Mouse (Mus musculus) heart, embryonic 15.5 days (tissue): ENCODE data around the gene Itgb7. TPM values are rescaled to one million over a fixed set of nuclear protein-coding genes. Genes with fewer than 3 reads are reported as not detected.
A peak's percentile ranks its signal among the peaks of the same experiment; 100 is the strongest.

ENCODE experiments used
- ATAC-seq: fragments of 200-750 bp; cut with Nextera tagmentation; replicated peaks from 2 replicates; pipeline ENCODE4 v1.8.0; 2017; ENCODE audit warnings: low read depth, moderate TSS enrichment; ENCODE audit not compliant: insufficient number of reproducible peaks, insufficient read depth, low FRiP score
- H3K27ac ChIP-seq: fragments of 300-500 bp; sonication (generic); 2 replicates; pipeline ENCODE4 v1.5.1; 2015; ENCODE audit warnings: mild to moderate bottlenecking, inconsistent platforms
- H3K27me3 ChIP-seq: fragments of 300-500 bp; sonication (generic); 2 replicates; pipeline ENCODE4 v1.6.1; 2015; ENCODE audit warnings: inconsistent platforms
- H3K36me3 ChIP-seq: fragments of 300-500 bp; sonication (generic); 2 replicates; pipeline ENCODE4 v1.6.1; 2015; ENCODE audit warnings: mild to moderate bottlenecking, inconsistent platforms
- H3K4me1 ChIP-seq: fragments of 300-500 bp; sonication (generic); replicated peaks from 2 replicates; pipeline ENCODE4 v1.6.1; 2015; ENCODE audit warnings: inconsistent platforms
- H3K4me2 ChIP-seq: fragments of 300-500 bp; sonication (generic); 2 replicates; pipeline ENCODE4 v1.6.1; 2015; ENCODE audit warnings: inconsistent platforms, mild to moderate bottlenecking, moderate library complexity
- H3K4me3 ChIP-seq: fragments of 300-500 bp; sonication (generic); 2 replicates; pipeline ENCODE4 v1.5.1; 2015; ENCODE audit warnings: mild to moderate bottlenecking, inconsistent platforms
- H3K9ac ChIP-seq: fragments of 300-500 bp; sonication (generic); 2 replicates; pipeline ENCODE4 v1.6.1; 2015; ENCODE audit warnings: mild to moderate bottlenecking, inconsistent platforms
- H3K9me3 ChIP-seq: fragments of 300-500 bp; sonication (generic); replicated peaks from 2 replicates; pipeline ENCODE4 v1.6.1; 2016; ENCODE audit warnings: inconsistent platforms
- WGBS: fragments of 180-500 bp; shearing (Covaris S2); methylation state at CpG from one replicate; pipeline ENCODE4 v1.1.7; 2015; ENCODE audit warnings: mixed read lengths; 5-methylcytosine and 5-hydroxymethylcytosine counted together
- polyA plus RNA-seq: library from polyadenylated mRNA; unstranded; fragments of >200 nt; fragmentation: Nextera tagmentation; extraction: Ambion mirVana; gene quantifications from 2 replicates; pipeline ENCODE4 v1.2.1, GENCODE M21; 2015

The Itgb7 gene
- polyA plus RNA-seq, 1 experiment from 2014 or later, result 1.7 TPM

GRCm38 (mm10) chr15:102262582-102262981, 30.8 kb upstream of the Itgb7 start:
- ATAC-seq, result no peak

GRCm38 (mm10) chr15:102258581-102259253, 27.0 kb upstream of the Itgb7 start:
- peak overlapping the region; percentile 63; the same call in 1 of the 2 replicates for H3K4me3 ChIP-seq
- peaks cover 72% of the 10 kb centered on the region for H3K27me3 ChIP-seq
- 28% methylated on average over 9 of the region's 11 CpGs for WGBS
- H3K27ac ChIP-seq, result peak overlapping the region; percentile 71
- H3K9ac ChIP-seq, result no peak overlapping the region
- ATAC-seq, result no peak
- peak overlapping the region; percentile 96; the same call in 1 of the 2 replicates for H3K4me2 ChIP-seq
- no peaks in the 10 kb centered on the region for H3K9me3 ChIP-seq
- H3K4me1 ChIP-seq, result peaks cover 24% of the 10 kb centered on the region
- H3K36me3 ChIP-seq, result no peaks in the 10 kb centered on the region

More at GRCm38 (mm10) chr15:102262582-102262981, 30.8 kb upstream of the Itgb7 start:
- no peaks in the 10 kb centered on the region for H3K36me3 ChIP-seq
- no peak overlapping the region for H3K4me2 ChIP-seq
- H3K4me1 ChIP-seq, result peaks cover 15% of the 10 kb centered on the region
- WGBS, result 40% methylated on average over 7 of the region's 7 CpGs
- H3K4me3 ChIP-seq, result no peak overlapping the region
- no peaks in the 10 kb centered on the region for H3K9me3 ChIP-seq
- peaks cover 36% of the 10 kb centered on the region for H3K27me3 ChIP-seq
- no peak overlapping the region for H3K27ac ChIP-seq
- no peak overlapping the region for H3K9ac ChIP-seq

GRCm38 (mm10) chr15:102258076-102258470, 26.3 kb upstream of the Itgb7 start:
- H3K9me3 ChIP-seq, result no peaks in the 10 kb centered on the region
- H3K4me3 ChIP-seq, result peak overlapping the region; percentile 63
- no peaks in the 10 kb centered on the region for H3K36me3 ChIP-seq
- peak overlapping the region; percentile 71 for H3K27ac ChIP-seq
- H3K4me1 ChIP-seq, result peaks cover 24% of the 10 kb centered on the region
- ATAC-seq, result 0 out of 2 replicates have a peak, but pooled peaks have one; percentile 38
- H3K27me3 ChIP-seq, result peaks cover 76% of the 10 kb centered on the region
- H3K4me2 ChIP-seq, result peak overlapping the region; percentile 96
- no peak overlapping the region for H3K9ac ChIP-seq
- WGBS, result 19% methylated on average over 12 of the region's 12 CpGs

- Histone ChIP-seq H3K9me3 (no peaks in the 10 kb centered on the region), H3K4me1 (peaks cover 24% of the 10 kb centered on the region), H3K27me3 (peaks cover 73% of the 10 kb centered on the region), H3K4me3 (peak within 1 kb of the TSS; percentile 63), H3K36me3 (no peaks in the 10 kb centered on the region), H3K4me2 (peak within 1 kb of the TSS; percentile 96), H3K9ac (peak within 1 kb of the TSS; percentile 66), H3K27ac (peak within 1 kb of the TSS; percentile 71)
- peak; percentile 63 for ATAC-seq
- under 1% methylated on average over 41 of the region's 46 CpGs for WGBS
Observed at GRCm38 (mm10) chr15:102257202-102258075, 25.7 kb upstream of the Itgb7 start, which contains the start of gene Rarg. Rarg (minus strand) TSS chr15:102257517.

GRCm38 (mm10) chr15:102256431-102257201, 24.9 kb upstream of the Itgb7 start:
- Histone ChIP-seq H3K4me3 (peak overlapping the region; percentile 63), H3K27me3 (peaks cover 81% of the 10 kb centered on the region), H3K9me3 (no peaks in the 10 kb centered on the region), H3K4me1 (peaks cover 24% of the 10 kb centered on the region), H3K9ac (peak overlapping the region; percentile 66), H3K36me3 (no peaks in the 10 kb centered on the region), H3K4me2 (peak overlapping the region; percentile 96), H3K27ac (peak overlapping the region; percentile 71)
- no peak for ATAC-seq
- WGBS, result 8% methylated on average over 22 of the region's 22 CpGs

- Histone ChIP-seq H3K36me3 (no peaks in the 10 kb centered on the region), H3K9me3 (no peaks in the 10 kb centered on the region), H3K4me3 (peak overlapping the region; percentile 63; the same call in 1 of the 2 replicates), H3K4me1 (peaks cover 24% of the 10 kb centered on the region), H3K9ac (no peak overlapping the region), H3K4me2 (peak overlapping the region; percentile 96; the same call in 1 of the 2 replicates), H3K27ac (no peak overlapping the region), H3K27me3 (peaks cover 88% of the 10 kb centered on the region)
- no peak for ATAC-seq
- WGBS, result 38% methylated on average over 14 of the region's 14 CpGs
Observed at GRCm38 (mm10) chr15:102255547-102256255, 24.0 kb upstream of the Itgb7 start.

- WGBS, result 80% methylated on average over 5 of the region's 5 CpGs
- Histone ChIP-seq H3K9me3 (no peaks in the 10 kb centered on the region), H3K4me3 (no peak overlapping the region), H3K27ac (no peak overlapping the region), H3K9ac (no peak overlapping the region), H3K36me3 (no peaks in the 10 kb centered on the region), H3K4me2 (no peak overlapping the region), H3K27me3 (peaks cover 55% of the 10 kb centered on the region), H3K4me1 (peaks cover 38% of the 10 kb centered on the region)
- no peak for ATAC-seq
Observed at GRCm38 (mm10) chr15:102250521-102250920, 18.8 kb upstream of the Itgb7 start.

GRCm38 (mm10) chr15:102249967-102250366, 18.2 kb upstream of the Itgb7 start:
- no peak overlapping the region for H3K4me3 ChIP-seq
- no peaks in the 10 kb centered on the region for H3K9me3 ChIP-seq
- ATAC-seq, result no peak
- H3K4me1 ChIP-seq, result peaks cover 43% of the 10 kb centered on the region
- peak overlapping the region; percentile 96 for H3K27ac ChIP-seq
- H3K36me3 ChIP-seq, result no peaks in the 10 kb centered on the region
- 0 out of 2 replicates have a peak overlapping the region, but pooled peaks have one; percentile 40 for H3K9ac ChIP-seq
- WGBS, result 60% methylated on average over 9 of the region's 9 CpGs
- H3K4me2 ChIP-seq, result no peak overlapping the region
- peaks cover 50% of the 10 kb centered on the region for H3K27me3 ChIP-seq

- peaks cover 47% of the 10 kb centered on the region for H3K4me1 ChIP-seq
- peak overlapping the region; percentile 92 for H3K4me2 ChIP-seq
- peak overlapping the region; percentile 96 for H3K27ac ChIP-seq
- no peak for ATAC-seq
- H3K9me3 ChIP-seq, result no peaks in the 10 kb centered on the region
- WGBS, result 6% methylated on average over 13 of the region's 13 CpGs
- H3K4me3 ChIP-seq, result peak overlapping the region; percentile 30
- H3K36me3 ChIP-seq, result no peaks in the 10 kb centered on the region
- peaks cover 46% of the 10 kb centered on the region for H3K27me3 ChIP-seq
- H3K9ac ChIP-seq, result peak overlapping the region; percentile 40; the same call in 1 of the 2 replicates
Observed at GRCm38 (mm10) chr15:102249251-102249691, 17.5 kb upstream of the Itgb7 start.

GRCm38 (mm10) chr15:102248812-102249191, 17.1 kb upstream of the Itgb7 start:
- no peak for ATAC-seq
- no peak overlapping the region for H3K9ac ChIP-seq
- WGBS, result 3% methylated on average over 3 of the region's 3 CpGs
- peaks cover 46% of the 10 kb centered on the region for H3K27me3 ChIP-seq
- H3K36me3 ChIP-seq, result no peaks in the 10 kb centered on the region
- peaks cover 49% of the 10 kb centered on the region for H3K4me1 ChIP-seq
- 0 out of 2 replicates have a peak overlapping the region, but pooled peaks have one; percentile 30 for H3K4me3 ChIP-seq
- H3K27ac ChIP-seq, result peak overlapping the region; percentile 96
- H3K4me2 ChIP-seq, result peak overlapping the region; percentile 92
- no peaks in the 10 kb centered on the region for H3K9me3 ChIP-seq
